Mouse (Mus musculus) C2C12 (cell line): ENCODE measurements at regions not wholly inside any gene's neighbourhood (a gene's known extent, or its start where the extent isn't known, plus 50 kb on each side); places are given as distances from the start of the nearest gene placed in this dataset.

ENCODE experiments used
- CTCF ChIP-seq: IDR thresholded peaks from one replicate; pipeline ENCODE4 v1.5.1; 2011; ENCODE audit not compliant: control insufficient read depth, insufficient read depth, insufficient read length
- MAX ChIP-seq: IDR thresholded peaks from one replicate; pipeline ENCODE4 v1.6.1; 2011; ENCODE audit warnings: mild to moderate bottlenecking, control low read depth
- MYOG ChIP-seq: IDR thresholded peaks from one replicate; pipeline ENCODE4 v1.6.1; 2011; ENCODE audit not compliant: control insufficient read depth, insufficient read length; ENCODE audit errors: extremely low read depth
- USF1 ChIP-seq: IDR thresholded peaks from one replicate; pipeline ENCODE4 v1.6.1; 2011; ENCODE audit warnings: low read depth, mild to moderate bottlenecking, control low read depth, moderate library complexity

GRCm38 (mm10) chr10:16951636-16952035 is 771.4 kb upstream of the Cited2 start:
- TF ChIP-seq CTCF (no peak), USF1 (no peak), MAX (no peak), MYOG (no peak)
